Mouse (Mus musculus): ENCODE results near the gene Scfd1. TPM values are rescaled to one million over a fixed set of nuclear protein-coding genes. Genes with fewer than 3 reads are reported as not detected.

The Scfd1 gene
- polyA plus RNA-seq, 1 experiment = 11.7 TPM

DNA sequence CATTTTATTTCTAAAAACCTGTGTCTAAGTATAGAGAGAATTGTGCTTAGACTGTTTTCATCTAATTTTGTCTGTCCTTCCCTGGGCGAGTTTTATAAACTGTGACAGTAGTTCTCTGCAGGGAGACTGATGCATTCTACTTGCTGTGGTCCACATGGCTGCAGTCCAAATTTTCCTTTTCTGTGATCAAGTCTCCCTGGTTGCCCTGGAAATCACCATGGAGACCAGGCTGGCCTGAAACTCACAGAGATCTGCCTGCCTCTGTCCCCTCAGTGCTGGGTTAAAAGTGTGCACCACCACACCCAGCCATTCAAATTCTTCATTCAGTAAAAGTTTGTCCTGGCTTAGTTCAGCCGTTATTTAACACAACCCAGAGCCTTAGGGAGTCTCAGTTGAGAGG lies 60.2 kb downstream of the Scfd1 start:
- no peak for TF ChIP-seq POLR2A (IDR thresholded peaks at IDR 0.05; ENCODE audit: low read depth, low read length)
- TF ChIP-seq CTCF (conservative IDR thresholded peaks at IDR 0.05; ENCODE audit: insufficient read depth, insufficient read length, low read depth, low read length) = no peak
- H3K36me3 ChIP-seq (ENCODE audit: control insufficient read depth, insufficient read depth, low read length) = peaks cover 9% of the 10 kb centered on the region
- no peak overlapping the region for H3K27ac ChIP-seq (ENCODE audit: insufficient read depth, low read depth, low read length)
- no peaks in the 10 kb centered on the region for H3K27me3 ChIP-seq (replicated peaks; ENCODE audit: control insufficient read depth, insufficient read depth, low read length)
- DNase-seq = no peak
- H3K4me3 ChIP-seq (ENCODE audit: insufficient read depth, low read depth, low read length) = no peak overlapping the region
- 96% methylated on average over 2 of the region's 2 CpGs for WGBS
- H3K4me1 ChIP-seq (ENCODE audit: control insufficient read depth, insufficient read depth, low read length) = no peaks in the 10 kb centered on the region

DNA sequence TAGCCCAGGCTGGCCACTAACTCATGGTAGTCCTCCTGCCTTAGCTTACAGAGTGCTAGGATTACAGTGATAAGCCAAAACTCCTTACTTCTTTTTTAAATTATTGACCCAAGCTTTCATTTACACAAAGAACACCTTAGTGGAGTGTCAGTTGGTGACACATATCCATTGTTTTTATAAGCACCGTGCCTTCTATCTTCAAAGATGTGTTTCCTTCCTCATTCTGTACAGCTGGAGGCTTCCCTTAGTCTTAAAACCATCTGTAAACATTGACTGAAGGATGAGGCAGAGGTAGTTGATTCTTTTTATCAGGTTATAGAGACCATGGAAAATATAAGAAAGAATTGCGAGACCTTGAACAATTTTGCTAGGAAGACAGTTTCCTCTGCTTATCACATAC lies 61.0 kb downstream of the Scfd1 start:
- TF ChIP-seq POLR2A (IDR thresholded peaks at IDR 0.05; ENCODE audit: low read depth, low read length) (no peak), CTCF (conservative IDR thresholded peaks at IDR 0.05; ENCODE audit: insufficient read depth, insufficient read length, low read depth, low read length) (no peak)

DNA sequence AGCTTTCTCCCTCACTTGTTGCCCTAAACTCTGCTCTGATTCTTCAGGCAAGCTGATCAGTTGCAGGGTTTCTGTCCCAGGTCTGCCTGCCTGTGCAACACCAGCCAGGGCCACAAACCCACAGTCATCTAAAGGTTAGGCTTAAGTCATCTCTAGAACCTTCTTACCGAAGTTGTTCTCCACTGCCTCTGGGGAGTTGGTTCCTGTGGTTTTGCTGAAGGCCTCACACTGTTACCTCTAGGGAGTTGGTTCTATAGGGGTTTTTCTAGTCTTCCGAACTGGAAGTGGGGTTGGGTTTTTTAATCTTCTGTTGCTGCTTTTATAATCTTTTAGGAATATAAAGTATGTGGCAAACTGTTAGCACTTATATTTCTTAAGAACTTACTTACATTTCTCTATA lies 72.0 kb downstream of the Scfd1 start:
- TF ChIP-seq CTCF (conservative IDR thresholded peaks at IDR 0.05; ENCODE audit: insufficient read depth, insufficient read length, low read depth, low read length) = no peak
- no peak for TF ChIP-seq POLR2A (IDR thresholded peaks at IDR 0.05; ENCODE audit: low read depth, low read length)
- Histone ChIP-seq H3K4me1 (ENCODE audit: control insufficient read depth, insufficient read depth, low read length) (no peaks in the 10 kb centered on the region), H3K27ac (ENCODE audit: insufficient read depth, low read depth, low read length) (no peak overlapping the region), H3K27me3 (replicated peaks; ENCODE audit: control insufficient read depth, insufficient read depth, low read length) (no peaks in the 10 kb centered on the region), H3K4me3 (ENCODE audit: insufficient read depth, low read depth, low read length) (no peak overlapping the region), H3K36me3 (ENCODE audit: control insufficient read depth, insufficient read depth, low read length) (peaks cover 8% of the 10 kb centered on the region)
- WGBS = 83% methylated on average over 2 of the region's 2 CpGs
- no peak for DNase-seq

More for the DNA sequence above, 61.0 kb downstream of the Scfd1 start:
- H3K4me1 ChIP-seq (ENCODE audit: control insufficient read depth, insufficient read depth, low read length) = no peaks in the 10 kb centered on the region
- WGBS = 87% methylated on average over 2 of the region's 2 CpGs
- no peak overlapping the region for H3K4me3 ChIP-seq (ENCODE audit: insufficient read depth, low read depth, low read length)
- no peak overlapping the region for H3K27ac ChIP-seq (ENCODE audit: insufficient read depth, low read depth, low read length)
- peaks cover 7% of the 10 kb centered on the region for H3K36me3 ChIP-seq (ENCODE audit: control insufficient read depth, insufficient read depth, low read length)
- DNase-seq = no peak
- H3K27me3 ChIP-seq (replicated peaks; ENCODE audit: control insufficient read depth, insufficient read depth, low read length) = no peaks in the 10 kb centered on the region

DNA sequence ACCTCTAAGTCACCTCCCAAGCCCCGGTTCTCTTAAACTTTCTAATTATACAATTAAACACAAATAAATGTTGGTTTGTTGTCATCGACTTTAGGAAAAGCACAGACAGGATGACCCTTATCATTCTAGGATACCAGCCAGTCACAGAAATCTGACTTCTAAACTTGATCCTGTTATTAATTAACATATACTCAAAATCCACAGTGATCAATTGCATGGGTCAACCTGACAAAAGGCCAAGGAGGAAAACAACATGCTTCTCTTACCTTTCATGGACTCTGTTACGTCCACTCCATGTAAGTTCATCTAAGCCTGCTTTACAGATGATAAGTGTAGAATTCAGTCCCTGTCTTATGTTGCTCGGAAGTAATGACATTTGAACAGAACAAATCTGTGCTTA lies 93.6 kb downstream of the Scfd1 start:
- TF ChIP-seq POLR2A (IDR thresholded peaks at IDR 0.05; ENCODE audit: low read depth, low read length) (no peak), CTCF (conservative IDR thresholded peaks at IDR 0.05; ENCODE audit: insufficient read depth, insufficient read length, low read depth, low read length) (no peak)
- no peaks in the 10 kb centered on the region for H3K27me3 ChIP-seq (replicated peaks; ENCODE audit: control insufficient read depth, insufficient read depth, low read length)
- no peak overlapping the region for H3K27ac ChIP-seq (ENCODE audit: insufficient read depth, low read depth, low read length)
- no peaks in the 10 kb centered on the region for H3K36me3 ChIP-seq (ENCODE audit: control insufficient read depth, insufficient read depth, low read length)
- no peak overlapping the region for H3K4me3 ChIP-seq (ENCODE audit: insufficient read depth, low read depth, low read length)
- no peaks in the 10 kb centered on the region for H3K4me1 ChIP-seq (ENCODE audit: control insufficient read depth, insufficient read depth, low read length)
- DNase-seq = no peak
- 77% methylated on average over 4 of the region's 4 CpGs for WGBS

GRCm38 (mm10) chr12:51481246-51481645 lies 103.9 kb downstream of the Scfd1 start:
- Histone ChIP-seq H3K27ac (ENCODE audit: insufficient read depth, low read depth, low read length) (no peak overlapping the region), H3K27me3 (replicated peaks; ENCODE audit: control insufficient read depth, insufficient read depth, low read length) (no peaks in the 10 kb centered on the region), H3K36me3 (ENCODE audit: control insufficient read depth, insufficient read depth, low read length) (no peaks in the 10 kb centered on the region), H3K4me3 (ENCODE audit: insufficient read depth, low read depth, low read length) (no peak overlapping the region), H3K4me1 (ENCODE audit: control insufficient read depth, insufficient read depth, low read length) (no peaks in the 10 kb centered on the region)
- DNase-seq = peak; percentile 61
- WGBS = 55% methylated on average over 2 of the region's 2 CpGs
- TF ChIP-seq POLR2A (IDR thresholded peaks at IDR 0.05; ENCODE audit: low read depth, low read length) = no peak
- no peak for TF ChIP-seq CTCF (conservative IDR thresholded peaks at IDR 0.05; ENCODE audit: insufficient read depth, insufficient read length, low read depth, low read length)

DNA sequence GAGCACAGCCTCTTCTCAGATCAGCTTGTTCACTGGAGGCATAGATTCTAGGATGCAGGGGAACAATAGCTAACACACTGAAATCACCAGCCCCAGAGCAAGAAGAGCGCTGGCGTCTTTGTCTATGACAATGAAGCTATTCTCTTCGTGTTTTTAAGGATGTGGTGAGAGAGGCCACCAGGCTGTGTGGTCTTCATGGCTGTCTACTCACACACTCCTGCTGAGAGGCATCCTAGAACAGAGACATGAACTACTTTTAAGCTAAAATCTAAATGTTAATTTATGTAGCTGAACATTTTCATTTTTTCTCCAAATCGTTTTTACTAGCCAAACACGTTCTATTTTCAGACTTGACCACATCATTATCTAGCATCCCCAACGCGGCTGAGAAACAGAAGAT lies 114.7 kb downstream of the Scfd1 start:
- H3K4me1 ChIP-seq (ENCODE audit: control insufficient read depth, insufficient read depth, low read length) = no peaks in the 10 kb centered on the region
- no peak overlapping the region for H3K27ac ChIP-seq (ENCODE audit: insufficient read depth, low read depth, low read length)
- no peak for TF ChIP-seq POLR2A (IDR thresholded peaks at IDR 0.05; ENCODE audit: low read depth, low read length)
- no peak for TF ChIP-seq CTCF (conservative IDR thresholded peaks at IDR 0.05; ENCODE audit: insufficient read depth, insufficient read length, low read depth, low read length)
- no peaks in the 10 kb centered on the region for H3K36me3 ChIP-seq (ENCODE audit: control insufficient read depth, insufficient read depth, low read length)
- no peaks in the 10 kb centered on the region for H3K27me3 ChIP-seq (replicated peaks; ENCODE audit: control insufficient read depth, insufficient read depth, low read length)
- WGBS = 85% methylated on average over 7 of the region's 7 CpGs
- H3K4me3 ChIP-seq (ENCODE audit: insufficient read depth, low read depth, low read length) = no peak overlapping the region
- no peak for DNase-seq

GRCm38 (mm10) chr12:51493476-51493875 lies 116.2 kb downstream of the Scfd1 start:
- no peak overlapping the region for H3K4me3 ChIP-seq (ENCODE audit: insufficient read depth, low read depth, low read length)
- WGBS = 77% methylated on average over 11 of the region's 11 CpGs
- H3K27ac ChIP-seq (ENCODE audit: insufficient read depth, low read depth, low read length) = no peak overlapping the region
- no peaks in the 10 kb centered on the region for H3K4me1 ChIP-seq (ENCODE audit: control insufficient read depth, insufficient read depth, low read length)
- TF ChIP-seq POLR2A (IDR thresholded peaks at IDR 0.05; ENCODE audit: low read depth, low read length) = no peak
- no peak for TF ChIP-seq CTCF (conservative IDR thresholded peaks at IDR 0.05; ENCODE audit: insufficient read depth, insufficient read length, low read depth, low read length)
- no peaks in the 10 kb centered on the region for H3K27me3 ChIP-seq (replicated peaks; ENCODE audit: control insufficient read depth, insufficient read depth, low read length)
- DNase-seq = peak; percentile 49
- H3K36me3 ChIP-seq (ENCODE audit: control insufficient read depth, insufficient read depth, low read length) = no peaks in the 10 kb centered on the region

DNA sequence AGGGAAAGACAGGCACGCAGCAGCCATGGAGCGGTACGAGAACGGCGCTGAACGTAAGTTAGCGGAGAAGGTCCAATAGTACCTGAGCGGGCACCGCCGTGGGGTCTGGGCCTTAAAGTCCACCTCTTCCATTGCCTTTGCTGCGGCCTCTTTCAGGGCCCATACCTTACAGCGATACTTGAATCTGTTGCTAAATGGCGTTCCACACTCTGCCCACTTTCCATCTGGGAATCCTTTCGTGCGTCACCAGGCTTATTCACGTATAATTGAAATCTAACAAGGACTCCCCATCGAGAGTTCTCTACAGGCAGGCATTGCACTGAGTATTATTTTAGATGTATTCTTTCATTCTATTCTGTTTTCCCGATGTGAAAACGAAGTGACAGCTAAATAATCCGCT lies 117.3 kb downstream of the Scfd1 start:
- no peak overlapping the region for H3K4me3 ChIP-seq (ENCODE audit: insufficient read depth, low read depth, low read length)
- H3K27ac ChIP-seq (ENCODE audit: insufficient read depth, low read depth, low read length) = no peak overlapping the region
- H3K36me3 ChIP-seq (ENCODE audit: control insufficient read depth, insufficient read depth, low read length) = no peaks in the 10 kb centered on the region
- TF ChIP-seq CTCF (conservative IDR thresholded peaks at IDR 0.05; ENCODE audit: insufficient read depth, insufficient read length, low read depth, low read length) = no peak
- no peak for TF ChIP-seq POLR2A (IDR thresholded peaks at IDR 0.05; ENCODE audit: low read depth, low read length)
- no peak for DNase-seq
- WGBS = 95% methylated on average over 20 of the region's 20 CpGs
- no peaks in the 10 kb centered on the region for H3K27me3 ChIP-seq (replicated peaks; ENCODE audit: control insufficient read depth, insufficient read depth, low read length)
- H3K4me1 ChIP-seq (ENCODE audit: control insufficient read depth, insufficient read depth, low read length) = no peaks in the 10 kb centered on the region

Other genes starting within 250 kb of the Scfd1 start
- gene G2e3, start 29.4 kb upstream of the Scfd1 start, polyA plus RNA-seq (2012; rRNA removed) = 0.69 and 1.2 TPM in 2 replicates
- 2.9 and 3.2 TPM in 2 replicates for gene Coch, start 215.8 kb downstream of the Scfd1 start, polyA plus RNA-seq (2012; rRNA removed)

All from kidney, adult 2 months (tissue).